8 mouse cellular contexts compared by ENCODE assay signal in genomic region chr16:78490779-78491178, GRCm38 (mm10).
A peak's percentile ranks its signal among the peaks of the same experiment; 100 is the strongest.
DNase-seq lines count a peak whose midpoint lies in the region; ATAC-seq lines count a peak whose summit lies in the region.

No protein-coding gene starts in this region.

- H3K36me3 ChIP-seq in heart, embryonic 13.5 days = no peaks in the 10 kb centered on the region
- no peaks in the 10 kb centered on the region for H3K36me3 ChIP-seq in heart, embryonic 11.5 days (ENCODE audit: control insufficient read depth, insufficient read depth, low read length)
- no peaks in the 10 kb centered on the region for H3K36me3 ChIP-seq in limb, embryonic 13.5 days

- peaks cover 10% of the 10 kb centered on the region; the same call in 1 of the 2 replicates for H3K4me1 ChIP-seq in heart, embryonic 13.5 days
- H3K4me1 ChIP-seq in heart, embryonic 11.5 days (ENCODE audit: control insufficient read depth, insufficient read depth, low read length) = no peaks in the 10 kb centered on the region
- 0 out of 2 replicates have a peak, but pooled peaks cover 4% of the 10 kb centered on the region for H3K4me1 ChIP-seq in limb, embryonic 13.5 days

- no peak overlapping the region for H3K9ac ChIP-seq in heart, embryonic 13.5 days
- H3K9ac ChIP-seq in heart, embryonic 11.5 days (ENCODE audit: low read depth, low read length) = no peak overlapping the region
- H3K9ac ChIP-seq in limb, embryonic 13.5 days = no peak overlapping the region

- H3K27ac ChIP-seq in heart, embryonic 13.5 days (replicated peaks) = peak overlapping the region; percentile 58
- no peak overlapping the region for H3K27ac ChIP-seq in heart, embryonic 11.5 days (ENCODE audit: low read depth, low read length)
- H3K27ac ChIP-seq in limb, embryonic 13.5 days = no peak overlapping the region

- WGBS in heart, embryonic 13.5 days = 54% methylated on average over 5 of the region's 5 CpGs
- 70% methylated on average over 5 of the region's 5 CpGs for WGBS in heart, embryonic 11.5 days (ENCODE audit: insufficient replicate concordance)
- 68% methylated on average over 5 of the region's 5 CpGs for WGBS in limb, embryonic 13.5 days

- peak overlapping the region; percentile 66 for H3K4me2 ChIP-seq in heart, embryonic 13.5 days
- H3K4me2 ChIP-seq in heart, embryonic 11.5 days = no peak overlapping the region
- peak overlapping the region; percentile 42; the same call in 1 of the 2 replicates for H3K4me2 ChIP-seq in limb, embryonic 13.5 days (replicated peaks)

- H3K4me3 ChIP-seq in heart, embryonic 13.5 days = peak overlapping the region; percentile 45
- no peak overlapping the region for H3K4me3 ChIP-seq in heart, embryonic 11.5 days (ENCODE audit: low read depth, low read length)
- no peak overlapping the region for H3K4me3 ChIP-seq in limb, embryonic 13.5 days

- DNase-seq in retina, postnatal 1 day = peak; percentile 9
- no peak for DNase-seq in retina, embryonic 14.5 days (ENCODE audit: low spot score)
- DNase-seq in cerebellum, adult 8-10 months = no peak
- DNase-seq in testis, postnatal 14 days (ENCODE audit: low spot score) = no peak

- no peaks in the 10 kb centered on the region for H3K27me3 ChIP-seq in heart, embryonic 13.5 days (replicated peaks)
- no peaks in the 10 kb centered on the region for H3K27me3 ChIP-seq in heart, embryonic 11.5 days (ENCODE audit: control insufficient read depth, insufficient read depth, low read length)
- H3K27me3 ChIP-seq in limb, embryonic 13.5 days = no peaks in the 10 kb centered on the region

- ATAC-seq in heart, embryonic 13.5 days (ENCODE audit: extremely low read depth, insufficient number of reproducible peaks, low FRiP score, low TSS enrichment) = no peak
- no peak for ATAC-seq in heart, embryonic 11.5 days (replicated peaks; ENCODE audit: insufficient number of reproducible peaks, low FRiP score, low TSS enrichment)
- ATAC-seq in limb, embryonic 13.5 days (ENCODE audit: low FRiP score, low read depth) = no peak
- no peak for ATAC-seq in megakaryocyte progenitor cell, adult 5-6 weeks (replicated peaks; ENCODE audit: poor library complexity)

- H3K9me3 ChIP-seq in heart, embryonic 13.5 days = no peaks in the 10 kb centered on the region
- H3K9me3 ChIP-seq in heart, embryonic 11.5 days (replicated peaks; ENCODE audit: control insufficient read depth, low read length) = no peaks in the 10 kb centered on the region
- H3K9me3 ChIP-seq in limb, embryonic 13.5 days = no peaks in the 10 kb centered on the region
